Mouse (Mus musculus): ENCODE measurements around the gene Snrk.
A peak's percentile ranks its signal among the peaks of the same experiment; 100 is the strongest.

The Snrk gene

GRCm38 (mm10) chr9:122193823-122194222 is 76.8 kb downstream of the Snrk start:
- no peaks in the 10 kb centered on the region for H3K27me3 ChIP-seq (ENCODE audit: control insufficient read depth, insufficient read depth, low read length, poor library complexity, severe bottlenecking)
- H3K36me3 ChIP-seq (ENCODE audit: control insufficient read depth, insufficient read depth, low read length, poor library complexity, severe bottlenecking) = no peaks in the 10 kb centered on the region; the same call in 1 of the 2 replicates
- no peak for DNase-seq (ENCODE audit: low read depth, low spot score)

- Histone ChIP-seq H3K36me3 (ENCODE audit: control insufficient read depth, insufficient read depth, low read length, poor library complexity, severe bottlenecking) (no peaks in the 10 kb centered on the region; the same call in 1 of the 2 replicates), H3K27me3 (ENCODE audit: control insufficient read depth, insufficient read depth, low read length, poor library complexity, severe bottlenecking) (no peaks in the 10 kb centered on the region)
- no peak for DNase-seq (ENCODE audit: low read depth, low spot score)
These were observed 78.1 kb downstream of the Snrk start for GRCm38 (mm10) chr9:122195042-122195682.

GRCm38 (mm10) chr9:122197021-122197420 is 80.0 kb downstream of the Snrk start:
- H3K27me3 ChIP-seq (ENCODE audit: control insufficient read depth, insufficient read depth, low read length, poor library complexity, severe bottlenecking) = no peaks in the 10 kb centered on the region
- no peaks in the 10 kb centered on the region for H3K36me3 ChIP-seq (ENCODE audit: control insufficient read depth, insufficient read depth, low read length, poor library complexity, severe bottlenecking)
- DNase-seq (ENCODE audit: low read depth, low spot score) = no peak

GRCm38 (mm10) chr9:122198621-122199020 is 81.6 kb downstream of the Snrk start:
- DNase-seq (ENCODE audit: low read depth, low spot score) = no peak
- no peaks in the 10 kb centered on the region for H3K36me3 ChIP-seq (ENCODE audit: control insufficient read depth, insufficient read depth, low read length, poor library complexity, severe bottlenecking)
- H3K27me3 ChIP-seq (ENCODE audit: control insufficient read depth, insufficient read depth, low read length, poor library complexity, severe bottlenecking) = no peaks in the 10 kb centered on the region

- no peaks in the 10 kb centered on the region for H3K36me3 ChIP-seq (ENCODE audit: control insufficient read depth, insufficient read depth, low read length, poor library complexity, severe bottlenecking)
- DNase-seq (ENCODE audit: low read depth, low spot score) = peak; percentile 22
These were observed 82.2 kb downstream of the Snrk start for GRCm38 (mm10) chr9:122199253-122199652.

GRCm38 (mm10) chr9:122204508-122204907 is 87.4 kb downstream of the Snrk start:
- H3K27me3 ChIP-seq (ENCODE audit: control insufficient read depth, insufficient read depth, low read length, poor library complexity, severe bottlenecking) = no peaks in the 10 kb centered on the region
- DNase-seq (ENCODE audit: low read depth, low spot score) = peak; percentile 52
- no peaks in the 10 kb centered on the region for H3K36me3 ChIP-seq (ENCODE audit: control insufficient read depth, insufficient read depth, low read length, poor library complexity, severe bottlenecking)

More at GRCm38 (mm10) chr9:122199253-122199652, 82.2 kb downstream of the Snrk start:
- H3K27me3 ChIP-seq (ENCODE audit: control insufficient read depth, insufficient read depth, low read length, poor library complexity, severe bottlenecking) = no peaks in the 10 kb centered on the region

- DNase-seq (ENCODE audit: low read depth, low spot score) = no peak
- no peaks in the 10 kb centered on the region for H3K36me3 ChIP-seq (ENCODE audit: control insufficient read depth, insufficient read depth, low read length, poor library complexity, severe bottlenecking)
- no peaks in the 10 kb centered on the region for H3K27me3 ChIP-seq (ENCODE audit: control insufficient read depth, insufficient read depth, low read length, poor library complexity, severe bottlenecking)
These were observed 88.6 kb downstream of the Snrk start for GRCm38 (mm10) chr9:122205543-122206200.

- no peak for DNase-seq (ENCODE audit: low read depth, low spot score)
- no peaks in the 10 kb centered on the region for H3K36me3 ChIP-seq (ENCODE audit: control insufficient read depth, insufficient read depth, low read length, poor library complexity, severe bottlenecking)
These were observed 91.2 kb downstream of the Snrk start for GRCm38 (mm10) chr9:122208311-122208710.

GRCm38 (mm10) chr9:122215118-122215517 is 98.1 kb downstream of the Snrk start:
- Histone ChIP-seq H3K36me3 (ENCODE audit: control insufficient read depth, insufficient read depth, low read length, poor library complexity, severe bottlenecking) (no peaks in the 10 kb centered on the region), H3K27me3 (ENCODE audit: control insufficient read depth, insufficient read depth, low read length, poor library complexity, severe bottlenecking) (no peaks in the 10 kb centered on the region)
- no peak for DNase-seq (ENCODE audit: low read depth, low spot score)

More at GRCm38 (mm10) chr9:122208311-122208710, 91.2 kb downstream of the Snrk start:
- no peaks in the 10 kb centered on the region for H3K27me3 ChIP-seq (ENCODE audit: control insufficient read depth, insufficient read depth, low read length, poor library complexity, severe bottlenecking)

GRCm38 (mm10) chr9:122216945-122217529 is 100.0 kb downstream of the Snrk start:
- no peaks in the 10 kb centered on the region for H3K36me3 ChIP-seq (ENCODE audit: control insufficient read depth, insufficient read depth, low read length, poor library complexity, severe bottlenecking)
- no peaks in the 10 kb centered on the region for H3K27me3 ChIP-seq (ENCODE audit: control insufficient read depth, insufficient read depth, low read length, poor library complexity, severe bottlenecking)
- no peak for DNase-seq (ENCODE audit: low read depth, low spot score)
